Mouse (Mus musculus): ENCODE measurements around the gene Dab1. TPM values are rescaled to one million over a fixed set of nuclear protein-coding genes. Genes with fewer than 3 reads are reported as not detected.

Dab1 gene
- polyA plus RNA-seq, 1 experiment from 2014 or later = 24.1 TPM

DNA sequence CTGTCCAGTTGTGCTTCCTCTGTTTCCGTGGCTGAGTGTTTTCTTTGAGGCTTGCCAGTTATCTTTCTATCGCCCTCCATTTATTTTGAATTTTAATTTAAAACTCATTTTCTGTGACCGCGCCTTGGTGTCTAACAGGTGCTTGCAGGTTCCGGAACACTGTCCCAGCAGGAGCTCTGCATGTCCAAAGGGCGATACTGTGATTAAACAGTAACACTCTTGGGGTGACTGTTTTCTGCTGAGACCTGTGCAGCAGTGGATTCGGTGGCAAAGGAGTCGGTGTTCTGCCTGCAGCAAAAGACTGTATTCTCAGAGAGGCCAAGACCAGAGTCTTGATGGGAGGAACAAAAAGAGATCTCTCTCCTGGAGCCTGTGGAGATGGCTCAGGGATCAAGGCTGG, 1006.2 kb downstream of the Dab1 start:
- no peaks in the 10 kb centered on the region for H3K36me3 ChIP-seq (ENCODE audit: control insufficient read depth, insufficient read depth, low read length)
- H3K4me3 ChIP-seq (ENCODE audit: low read depth, low read length) = no peak overlapping the region
- H3K27me3 ChIP-seq (replicated peaks; ENCODE audit: control insufficient read depth, insufficient read depth, low read length) = no peaks in the 10 kb centered on the region
- ATAC-seq (replicated peaks; ENCODE audit: low FRiP score, low TSS enrichment, low read depth) (no peak), DNase-seq (ENCODE audit: low spot score) (no peak)
- H3K9ac ChIP-seq (ENCODE audit: low read length) = no peak overlapping the region
- H3K4me1 ChIP-seq (replicated peaks; ENCODE audit: control insufficient read depth, insufficient read depth, low read length) = no peaks in the 10 kb centered on the region
- H3K27ac ChIP-seq (ENCODE audit: low read depth) = no peak overlapping the region
- no peaks in the 10 kb centered on the region for H3K9me3 ChIP-seq (ENCODE audit: control insufficient read depth, low read length)
- no peak overlapping the region for H3K4me2 ChIP-seq (ENCODE audit: low read length)
- 87% methylated on average over 8 of the region's 8 CpGs for WGBS

DNA sequence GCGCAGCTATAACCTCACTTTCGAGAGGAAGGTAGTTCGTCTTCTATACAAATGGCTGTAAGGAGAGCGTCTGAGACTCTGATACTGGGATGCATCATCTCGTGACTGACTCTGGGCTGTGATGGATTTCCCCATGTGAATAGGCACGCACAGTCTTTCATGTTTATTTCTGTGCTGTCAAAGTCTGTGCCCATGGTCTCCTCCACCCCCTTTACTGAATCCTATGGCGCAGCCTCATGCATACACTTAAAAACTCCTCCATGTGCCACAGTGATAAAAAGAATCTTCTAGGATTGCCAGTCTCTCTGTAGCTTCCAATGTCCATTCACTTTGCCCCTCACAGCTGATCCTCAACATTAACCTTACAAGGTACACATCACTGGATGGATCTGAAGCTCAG, 1009.5 kb downstream of the Dab1 start:
- no peaks in the 10 kb centered on the region for H3K36me3 ChIP-seq (ENCODE audit: control insufficient read depth, insufficient read depth, low read length)

DNA sequence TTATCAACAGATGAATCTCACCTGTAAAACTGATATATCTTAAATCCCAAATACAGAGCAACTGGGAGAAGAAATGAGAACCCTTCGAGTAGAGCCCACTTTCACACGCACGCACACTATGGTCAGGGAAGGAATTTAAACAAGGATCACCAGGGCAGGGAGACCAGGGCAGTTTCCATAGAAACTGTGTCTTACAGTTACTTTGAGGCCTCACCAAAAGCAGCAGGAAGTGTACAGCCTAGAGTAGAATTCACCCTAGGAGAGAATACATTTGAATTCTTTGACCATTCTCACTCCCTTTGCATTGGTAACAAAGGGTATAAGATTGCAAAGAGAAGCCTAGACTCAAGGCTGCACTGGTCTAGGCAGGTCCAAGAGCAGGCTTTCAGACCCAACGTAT, 1017.9 kb downstream of the Dab1 start:
- no peak for ATAC-seq (replicated peaks; ENCODE audit: low FRiP score, low TSS enrichment, low read depth)
- Histone ChIP-seq H3K9ac (ENCODE audit: low read length) (no peak overlapping the region), H3K27ac (ENCODE audit: low read depth) (no peak overlapping the region), H3K27me3 (replicated peaks; ENCODE audit: control insufficient read depth, insufficient read depth, low read length) (no peaks in the 10 kb centered on the region), H3K9me3 (ENCODE audit: control insufficient read depth, low read length) (no peaks in the 10 kb centered on the region), H3K4me3 (ENCODE audit: low read depth, low read length) (no peak overlapping the region), H3K4me2 (ENCODE audit: low read length) (no peak overlapping the region), H3K36me3 (ENCODE audit: control insufficient read depth, insufficient read depth, low read length) (no peaks in the 10 kb centered on the region), H3K4me1 (replicated peaks; ENCODE audit: control insufficient read depth, insufficient read depth, low read length) (no peaks in the 10 kb centered on the region)
- 85% methylated on average over 4 of the region's 4 CpGs for WGBS
- DNase-seq (ENCODE audit: low spot score) = no peak

More for the DNA sequence above, 1009.5 kb downstream of the Dab1 start:
- no peaks in the 10 kb centered on the region for H3K9me3 ChIP-seq (ENCODE audit: control insufficient read depth, low read length)
- no peak for DNase-seq (ENCODE audit: low spot score)
- H3K27ac ChIP-seq (ENCODE audit: low read depth) = no peak overlapping the region
- 73% methylated on average over 7 of the region's 7 CpGs for WGBS
- H3K9ac ChIP-seq (ENCODE audit: low read length) = no peak overlapping the region
- H3K27me3 ChIP-seq (replicated peaks; ENCODE audit: control insufficient read depth, insufficient read depth, low read length) = no peaks in the 10 kb centered on the region
- no peak overlapping the region for H3K4me2 ChIP-seq (ENCODE audit: low read length)
- no peak for ATAC-seq (replicated peaks; ENCODE audit: low FRiP score, low TSS enrichment, low read depth)
- H3K4me3 ChIP-seq (ENCODE audit: low read depth, low read length) = no peak overlapping the region
- H3K4me1 ChIP-seq (replicated peaks; ENCODE audit: control insufficient read depth, insufficient read depth, low read length) = no peaks in the 10 kb centered on the region

DNA sequence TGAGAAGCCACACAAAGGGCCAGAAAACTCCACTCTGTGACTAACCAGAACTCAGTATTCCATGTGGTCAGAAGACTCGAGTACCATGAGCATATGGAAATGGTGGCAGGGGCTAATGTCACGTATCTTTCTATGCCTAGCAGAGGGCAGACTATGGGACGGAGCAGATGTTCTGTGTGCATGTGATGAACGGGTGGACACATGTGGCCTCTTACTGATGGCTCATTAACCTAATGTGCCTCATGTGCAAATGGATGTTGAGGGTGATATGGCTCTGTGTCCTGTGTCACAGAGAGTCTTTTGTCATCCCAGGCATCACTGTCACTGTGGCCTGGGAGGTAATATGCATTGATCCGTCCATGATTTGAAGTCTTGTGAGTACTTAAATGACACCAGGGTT, 1021.5 kb downstream of the Dab1 start:
- 90% methylated on average over 5 of the region's 5 CpGs for WGBS
- Histone ChIP-seq H3K4me3 (ENCODE audit: low read depth, low read length) (no peak overlapping the region), H3K9me3 (ENCODE audit: control insufficient read depth, low read length) (no peaks in the 10 kb centered on the region), H3K27ac (ENCODE audit: low read depth) (no peak overlapping the region), H3K9ac (ENCODE audit: low read length) (no peak overlapping the region), H3K4me2 (ENCODE audit: low read length) (no peak overlapping the region), H3K27me3 (replicated peaks; ENCODE audit: control insufficient read depth, insufficient read depth, low read length) (no peaks in the 10 kb centered on the region), H3K36me3 (ENCODE audit: control insufficient read depth, insufficient read depth, low read length) (no peaks in the 10 kb centered on the region), H3K4me1 (replicated peaks; ENCODE audit: control insufficient read depth, insufficient read depth, low read length) (no peaks in the 10 kb centered on the region)
- no peak for ATAC-seq (replicated peaks; ENCODE audit: low FRiP score, low TSS enrichment, low read depth)
- no peak for DNase-seq (ENCODE audit: low spot score)

DNA sequence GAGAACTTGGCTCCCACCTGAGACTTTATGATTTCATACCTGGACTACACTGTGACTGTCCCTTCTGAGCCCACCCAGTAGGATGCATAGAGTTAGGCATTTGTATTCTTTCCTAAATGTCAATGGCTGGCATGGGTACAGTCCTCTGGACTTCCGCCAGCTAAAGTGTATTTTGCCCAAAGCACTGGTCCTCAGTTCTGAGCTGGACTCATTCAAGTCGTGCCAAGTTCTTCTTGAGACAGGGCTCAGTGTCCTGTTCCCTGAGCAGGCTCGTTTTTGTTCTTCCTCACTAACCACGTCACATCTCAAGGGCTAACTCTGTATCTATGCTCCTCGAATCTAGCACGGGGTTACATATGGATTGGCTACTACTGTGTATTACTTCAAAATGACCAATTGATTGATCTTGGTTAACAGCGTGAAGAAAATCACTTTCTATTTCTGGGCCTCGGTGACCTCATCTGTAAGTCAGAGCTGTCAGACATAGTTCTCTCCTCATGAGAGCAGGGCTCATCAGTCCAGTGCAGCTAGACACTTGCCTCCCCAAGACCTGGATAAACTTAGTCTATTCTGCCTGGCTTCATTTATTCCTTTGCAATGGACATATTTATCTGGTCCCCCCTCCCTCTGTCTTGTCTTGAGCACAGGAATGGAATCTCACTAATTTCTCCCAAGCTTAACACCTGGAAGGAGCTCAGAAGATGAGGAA, 1023.8 kb downstream of the Dab1 start:
- no peak overlapping the region for H3K9ac ChIP-seq (ENCODE audit: low read length)
- H3K9me3 ChIP-seq (ENCODE audit: control insufficient read depth, low read length) = no peaks in the 10 kb centered on the region
- WGBS = 88% methylated on average over 8 of the region's 8 CpGs
- no peaks in the 10 kb centered on the region for H3K27me3 ChIP-seq (replicated peaks; ENCODE audit: control insufficient read depth, insufficient read depth, low read length)
- H3K4me1 ChIP-seq (replicated peaks; ENCODE audit: control insufficient read depth, insufficient read depth, low read length) = no peaks in the 10 kb centered on the region
- ATAC-seq (replicated peaks; ENCODE audit: low FRiP score, low TSS enrichment, low read depth) (no peak), DNase-seq (ENCODE audit: low spot score) (no peak)
- no peaks in the 10 kb centered on the region for H3K36me3 ChIP-seq (ENCODE audit: control insufficient read depth, insufficient read depth, low read length)
- H3K4me3 ChIP-seq (ENCODE audit: low read depth, low read length) = no peak overlapping the region
- H3K4me2 ChIP-seq (ENCODE audit: low read length) = no peak overlapping the region
- H3K27ac ChIP-seq (ENCODE audit: low read depth) = no peak overlapping the region

DNA sequence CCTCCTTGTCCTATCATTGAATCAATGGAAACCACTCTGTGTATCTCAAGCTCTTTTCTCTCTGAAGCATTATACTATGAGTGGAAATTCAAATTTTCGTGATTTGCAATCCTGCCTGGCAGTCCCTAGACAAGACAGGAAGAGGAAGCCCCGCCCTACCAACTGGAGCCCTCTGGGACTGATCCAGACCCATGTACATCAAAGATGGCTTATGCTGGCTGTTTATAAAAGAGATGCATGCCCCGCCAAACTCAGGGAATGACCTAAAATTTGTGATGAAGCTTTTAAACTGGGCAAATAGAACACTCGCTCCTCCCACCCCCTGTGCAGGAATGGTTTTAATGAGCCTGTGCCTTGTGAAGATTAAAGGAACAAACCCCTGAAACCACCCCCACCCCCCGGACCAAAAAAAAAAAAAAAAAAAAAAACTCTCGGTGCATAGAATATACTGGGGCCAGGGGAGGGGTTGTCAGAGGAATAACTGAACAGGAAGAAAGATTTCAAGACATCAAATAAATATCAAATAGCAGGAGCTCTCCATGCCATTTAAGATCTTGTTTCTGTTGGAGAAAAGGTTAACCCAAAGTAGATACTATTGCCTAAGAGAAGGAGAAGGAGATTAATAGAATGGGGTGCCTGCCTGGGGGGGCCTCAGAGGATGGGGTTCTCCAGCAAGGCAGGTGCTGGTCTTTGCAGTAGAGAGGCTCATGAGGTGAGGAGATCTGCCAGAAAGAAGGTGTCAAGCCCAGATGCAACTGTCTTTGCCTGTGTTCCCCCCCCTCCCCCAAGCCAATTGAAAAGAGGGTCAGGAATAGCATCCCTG, 1024.6 kb downstream of the Dab1 start:
- Histone ChIP-seq H3K27me3 (replicated peaks; ENCODE audit: control insufficient read depth, insufficient read depth, low read length) (no peaks in the 10 kb centered on the region), H3K27ac (ENCODE audit: low read depth) (no peak overlapping the region), H3K9ac (ENCODE audit: low read length) (no peak overlapping the region), H3K36me3 (ENCODE audit: control insufficient read depth, insufficient read depth, low read length) (no peaks in the 10 kb centered on the region), H3K4me2 (ENCODE audit: low read length) (no peak overlapping the region), H3K9me3 (ENCODE audit: control insufficient read depth, low read length) (no peaks in the 10 kb centered on the region), H3K4me3 (ENCODE audit: low read depth, low read length) (no peak overlapping the region), H3K4me1 (replicated peaks; ENCODE audit: control insufficient read depth, insufficient read depth, low read length) (no peaks in the 10 kb centered on the region)
- WGBS = 65% methylated on average over 6 of the region's 6 CpGs
- no peak for DNase-seq (ENCODE audit: low spot score)
- ATAC-seq (replicated peaks; ENCODE audit: low FRiP score, low TSS enrichment, low read depth) = no peak

DNA sequence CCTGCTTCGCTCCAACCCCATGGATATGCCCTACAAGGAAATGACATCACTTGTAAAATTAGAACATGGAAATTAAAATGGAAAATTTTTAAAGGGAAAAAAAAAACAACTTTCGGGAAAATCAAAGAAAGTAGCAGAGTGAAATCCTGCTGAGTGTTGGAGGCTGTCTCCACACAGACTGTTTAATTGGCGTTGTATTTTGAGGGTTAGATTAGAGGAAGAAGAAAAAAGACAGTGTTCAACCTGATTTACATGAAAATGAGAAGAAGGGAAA, 1025.1 kb downstream of the Dab1 start:
- 87% methylated on average over 3 of the region's 3 CpGs for WGBS
- H3K27ac ChIP-seq (ENCODE audit: low read depth) = no peak overlapping the region
- DNase-seq (ENCODE audit: low spot score) (no peak), ATAC-seq (replicated peaks; ENCODE audit: low FRiP score, low TSS enrichment, low read depth) (no peak)
- no peak overlapping the region for H3K4me2 ChIP-seq (ENCODE audit: low read length)
- no peak overlapping the region for H3K9ac ChIP-seq (ENCODE audit: low read length)
- no peaks in the 10 kb centered on the region for H3K9me3 ChIP-seq (ENCODE audit: control insufficient read depth, low read length)
- no peak overlapping the region for H3K4me3 ChIP-seq (ENCODE audit: low read depth, low read length)
- no peaks in the 10 kb centered on the region for H3K27me3 ChIP-seq (replicated peaks; ENCODE audit: control insufficient read depth, insufficient read depth, low read length)
- no peaks in the 10 kb centered on the region for H3K4me1 ChIP-seq (replicated peaks; ENCODE audit: control insufficient read depth, insufficient read depth, low read length)
- H3K36me3 ChIP-seq (ENCODE audit: control insufficient read depth, insufficient read depth, low read length) = no peaks in the 10 kb centered on the region

DNA sequence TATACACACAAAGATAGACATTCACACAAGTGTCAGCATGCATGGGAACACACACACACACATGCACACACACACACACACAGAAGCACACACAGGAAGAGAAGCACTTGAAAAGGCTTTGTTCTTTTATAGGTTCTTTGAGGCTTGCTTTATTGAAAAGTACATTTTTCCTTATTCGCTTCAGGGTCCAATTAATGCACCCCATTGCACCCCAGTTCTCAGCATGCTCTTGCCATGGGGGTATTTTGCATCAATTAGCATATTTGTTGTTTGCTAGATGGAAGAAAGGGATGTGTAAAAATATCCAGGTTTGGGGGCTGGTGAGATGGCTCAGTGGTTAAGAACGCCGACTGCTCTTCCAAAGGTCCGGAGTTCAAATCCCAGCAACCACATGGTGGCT, 1025.7 kb downstream of the Dab1 start:
- no peaks in the 10 kb centered on the region for H3K4me1 ChIP-seq (replicated peaks; ENCODE audit: control insufficient read depth, insufficient read depth, low read length)
- ATAC-seq (replicated peaks; ENCODE audit: low FRiP score, low TSS enrichment, low read depth) = no peak

DNA sequence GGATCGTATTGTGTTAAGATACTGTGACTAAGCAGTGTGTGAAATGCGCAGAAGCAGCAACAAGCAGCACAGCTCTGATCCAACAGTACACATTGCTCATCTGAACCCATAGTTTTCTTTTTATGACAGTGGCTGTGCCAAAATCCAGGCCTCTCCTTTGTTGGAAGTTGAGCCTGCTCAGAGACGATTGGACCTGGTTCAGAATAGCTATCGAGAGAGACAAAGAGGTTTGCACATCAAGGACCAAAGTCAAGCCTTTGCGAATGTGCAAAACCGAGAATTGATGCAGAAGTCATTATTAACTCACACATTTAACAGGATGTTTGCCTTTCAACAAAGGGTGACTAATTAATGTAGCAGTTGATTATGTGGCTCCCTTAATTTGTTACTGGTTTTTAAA, 1032.6 kb downstream of the Dab1 start:
- H3K27me3 ChIP-seq (replicated peaks; ENCODE audit: control insufficient read depth, insufficient read depth, low read length) = no peaks in the 10 kb centered on the region
- 76% methylated on average over 6 of the region's 6 CpGs for WGBS
- no peaks in the 10 kb centered on the region for H3K4me1 ChIP-seq (replicated peaks; ENCODE audit: control insufficient read depth, insufficient read depth, low read length)
- ATAC-seq (replicated peaks; ENCODE audit: low FRiP score, low TSS enrichment, low read depth) (no peak), DNase-seq (ENCODE audit: low spot score) (no peak)
- H3K9ac ChIP-seq (ENCODE audit: low read length) = no peak overlapping the region
- no peaks in the 10 kb centered on the region for H3K9me3 ChIP-seq (ENCODE audit: control insufficient read depth, low read length)
- no peak overlapping the region for H3K4me2 ChIP-seq (ENCODE audit: low read length)
- no peak overlapping the region for H3K27ac ChIP-seq (ENCODE audit: low read depth)
- no peaks in the 10 kb centered on the region for H3K36me3 ChIP-seq (ENCODE audit: control insufficient read depth, insufficient read depth, low read length)
- no peak overlapping the region for H3K4me3 ChIP-seq (ENCODE audit: low read depth, low read length)

More for the DNA sequence above, 1025.7 kb downstream of the Dab1 start:
- Histone ChIP-seq H3K27ac (ENCODE audit: low read depth) (no peak overlapping the region), H3K36me3 (ENCODE audit: control insufficient read depth, insufficient read depth, low read length) (no peaks in the 10 kb centered on the region), H3K9me3 (ENCODE audit: control insufficient read depth, low read length) (no peaks in the 10 kb centered on the region), H3K27me3 (replicated peaks; ENCODE audit: control insufficient read depth, insufficient read depth, low read length) (no peaks in the 10 kb centered on the region), H3K9ac (ENCODE audit: low read length) (no peak overlapping the region), H3K4me3 (ENCODE audit: low read depth, low read length) (no peak overlapping the region), H3K4me2 (ENCODE audit: low read length) (no peak overlapping the region)
- 95% methylated on average over 4 of the region's 4 CpGs for WGBS
- DNase-seq (ENCODE audit: low spot score) = no peak

Data from intestine, embryonic 14.5 days (tissue).